Mouse (Mus musculus): ENCODE data around the gene Mpi. TPM values are rescaled to one million over a fixed set of nuclear protein-coding genes. Genes with fewer than 3 reads are reported as not detected.
A peak's percentile ranks its signal among the peaks of the same experiment; 100 is the strongest.

The Mpi gene
- polyA plus RNA-seq, 1 experiment from 2014 or later: 8.2 TPM

DNA sequence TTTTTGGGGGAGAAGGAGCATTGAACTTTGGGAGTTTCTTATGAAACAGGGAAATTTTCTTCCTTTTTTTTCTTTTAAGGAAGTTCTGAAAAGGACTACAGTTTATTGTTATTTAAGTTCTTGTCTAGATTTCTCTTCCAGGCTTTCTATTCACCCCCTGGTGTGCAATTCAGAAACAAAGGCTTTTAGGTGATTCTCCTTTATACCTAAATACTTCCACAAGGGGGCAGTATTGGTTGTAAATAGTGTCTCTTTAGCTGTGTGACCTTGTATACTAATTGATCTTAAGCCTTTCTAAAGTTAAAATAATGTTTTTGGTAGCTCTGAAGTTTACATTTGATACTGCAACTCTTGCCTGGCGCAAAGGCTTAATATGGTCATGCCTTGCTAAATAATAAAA lies 28.8 kb downstream of the Mpi start:
- no peaks in the 10 kb centered on the region for H3K9me3 ChIP-seq (ENCODE audit: low read length)
- no peaks in the 10 kb centered on the region for H3K27me3 ChIP-seq (ENCODE audit: insufficient read depth, low read length)
- TF ChIP-seq CTCF (IDR thresholded peaks at IDR 0.05; ENCODE audit: low read depth) (peak; percentile 69), EP300 (IDR thresholded peaks at IDR 0.05; ENCODE audit: low read depth) (no peak)
- no peak overlapping the region for H3K27ac ChIP-seq (ENCODE audit: low read depth)
- H3K4me3 ChIP-seq (ENCODE audit: low read depth, low read length): no peak overlapping the region
- 69% methylated on average over 1 of the region's 1 CpGs for WGBS (ENCODE audit: insufficient replicate concordance)
- H3K4me1 ChIP-seq (ENCODE audit: insufficient read depth): peaks cover 31% of the 10 kb centered on the region
- DNase-seq (no peak), ATAC-seq (no peak)
- H3K36me3 ChIP-seq (replicated peaks; ENCODE audit: insufficient read depth, low read length): peaks cover 5% of the 10 kb centered on the region; the same call in 1 of the 2 replicates
- H3K9ac ChIP-seq (replicated peaks): no peak overlapping the region
- peak overlapping the region; percentile 10 for H3K4me2 ChIP-seq (ENCODE audit: low read depth, low read length)

DNA sequence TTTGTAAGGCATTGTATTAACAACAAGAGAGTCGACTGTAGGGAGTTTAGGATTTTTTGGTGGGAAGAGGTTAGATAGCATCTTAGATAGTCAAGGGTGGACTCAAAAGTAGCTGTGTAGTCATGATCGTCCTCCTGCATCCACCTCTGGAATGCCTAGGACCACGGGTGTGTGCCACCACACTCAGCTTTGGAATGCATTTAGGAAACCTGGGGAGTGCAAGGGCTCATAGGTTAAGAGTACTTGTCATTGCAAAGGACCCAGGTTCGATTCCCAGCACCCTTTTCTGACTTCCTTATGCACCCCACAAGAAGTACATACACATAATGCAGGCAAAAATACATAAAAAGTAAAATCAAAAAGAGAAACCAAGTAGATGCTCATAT lies 29.7 kb downstream of the Mpi start:
- ATAC-seq (no peak), DNase-seq (no peak)
- peaks cover 31% of the 10 kb centered on the region for H3K4me1 ChIP-seq (ENCODE audit: insufficient read depth)
- whole genome bisulfite sequencing (ENCODE audit: insufficient replicate concordance): 62% methylated on average over 4 of the region's 4 CpGs
- no peak overlapping the region for H3K9ac ChIP-seq (replicated peaks)
- H3K36me3 ChIP-seq (replicated peaks; ENCODE audit: insufficient read depth, low read length): no peaks in the 10 kb centered on the region
- TF ChIP-seq EP300 (IDR thresholded peaks at IDR 0.05; ENCODE audit: low read depth) (no peak), CTCF (IDR thresholded peaks at IDR 0.05; ENCODE audit: low read depth) (no peak)
- peak overlapping the region; percentile 88 for H3K4me2 ChIP-seq (ENCODE audit: low read depth, low read length)
- H3K27ac ChIP-seq (ENCODE audit: low read depth): no peak overlapping the region
- H3K27me3 ChIP-seq (ENCODE audit: insufficient read depth, low read length): no peaks in the 10 kb centered on the region
- H3K9me3 ChIP-seq (ENCODE audit: low read length): no peaks in the 10 kb centered on the region
- peak overlapping the region; percentile 97; the same call in 1 of the 2 replicates for H3K4me3 ChIP-seq (ENCODE audit: low read depth, low read length)

DNA sequence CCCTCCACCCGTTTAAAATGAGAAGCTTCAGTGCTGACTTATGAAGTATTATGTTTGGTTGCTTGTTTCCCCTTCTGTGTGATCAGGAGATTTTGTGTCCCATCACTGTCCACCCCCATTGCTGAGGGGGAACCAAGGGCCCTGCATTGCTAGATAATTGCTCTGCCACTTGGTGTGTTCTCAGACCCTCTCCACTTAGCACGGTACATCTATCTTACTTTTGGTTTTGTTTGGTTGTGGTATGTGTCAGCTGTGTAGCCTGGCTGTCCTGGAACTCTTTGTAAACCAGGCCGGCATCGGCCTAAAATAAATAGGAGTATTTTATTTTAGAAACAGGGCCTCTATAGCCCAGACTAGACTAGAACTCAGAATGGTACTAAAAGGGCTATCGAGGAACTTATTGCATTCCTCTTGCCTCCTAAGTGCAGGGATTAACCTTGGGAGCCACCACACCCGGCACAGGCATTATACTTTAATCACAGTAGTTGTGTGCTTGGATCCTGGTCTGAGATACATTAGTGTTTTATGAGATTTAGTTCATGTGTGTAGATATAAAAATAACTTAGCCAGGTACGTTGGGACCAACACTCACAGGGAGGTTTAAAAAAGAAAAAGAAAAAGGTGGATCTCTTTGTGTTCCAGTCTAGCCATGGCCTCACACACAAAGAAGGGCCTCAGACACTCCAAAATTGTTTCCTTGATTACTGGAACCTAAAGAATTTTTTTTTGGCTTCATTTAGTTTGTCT lies 30.3 kb downstream of the Mpi start:
- H3K9me3 ChIP-seq (ENCODE audit: low read length): no peaks in the 10 kb centered on the region
- H3K4me2 ChIP-seq (ENCODE audit: low read depth, low read length): peak overlapping the region; percentile 88
- DNase-seq (no peak), ATAC-seq (no peak)
- H3K4me3 ChIP-seq (ENCODE audit: low read depth, low read length): peak overlapping the region; percentile 97
- H3K4me1 ChIP-seq (ENCODE audit: insufficient read depth): peaks cover 31% of the 10 kb centered on the region
- peak overlapping the region; percentile 99 for H3K27ac ChIP-seq (ENCODE audit: low read depth)
- TF ChIP-seq EP300 (IDR thresholded peaks at IDR 0.05; ENCODE audit: low read depth): no peak
- TF ChIP-seq CTCF (IDR thresholded peaks at IDR 0.05; ENCODE audit: low read depth): no peak
- H3K27me3 ChIP-seq (ENCODE audit: insufficient read depth, low read length): no peaks in the 10 kb centered on the region
- WGBS (ENCODE audit: insufficient replicate concordance): 30% methylated on average over 7 of the region's 7 CpGs
- H3K36me3 ChIP-seq (replicated peaks; ENCODE audit: insufficient read depth, low read length): no peaks in the 10 kb centered on the region
- peak overlapping the region; percentile 98 for H3K9ac ChIP-seq (replicated peaks)

DNA sequence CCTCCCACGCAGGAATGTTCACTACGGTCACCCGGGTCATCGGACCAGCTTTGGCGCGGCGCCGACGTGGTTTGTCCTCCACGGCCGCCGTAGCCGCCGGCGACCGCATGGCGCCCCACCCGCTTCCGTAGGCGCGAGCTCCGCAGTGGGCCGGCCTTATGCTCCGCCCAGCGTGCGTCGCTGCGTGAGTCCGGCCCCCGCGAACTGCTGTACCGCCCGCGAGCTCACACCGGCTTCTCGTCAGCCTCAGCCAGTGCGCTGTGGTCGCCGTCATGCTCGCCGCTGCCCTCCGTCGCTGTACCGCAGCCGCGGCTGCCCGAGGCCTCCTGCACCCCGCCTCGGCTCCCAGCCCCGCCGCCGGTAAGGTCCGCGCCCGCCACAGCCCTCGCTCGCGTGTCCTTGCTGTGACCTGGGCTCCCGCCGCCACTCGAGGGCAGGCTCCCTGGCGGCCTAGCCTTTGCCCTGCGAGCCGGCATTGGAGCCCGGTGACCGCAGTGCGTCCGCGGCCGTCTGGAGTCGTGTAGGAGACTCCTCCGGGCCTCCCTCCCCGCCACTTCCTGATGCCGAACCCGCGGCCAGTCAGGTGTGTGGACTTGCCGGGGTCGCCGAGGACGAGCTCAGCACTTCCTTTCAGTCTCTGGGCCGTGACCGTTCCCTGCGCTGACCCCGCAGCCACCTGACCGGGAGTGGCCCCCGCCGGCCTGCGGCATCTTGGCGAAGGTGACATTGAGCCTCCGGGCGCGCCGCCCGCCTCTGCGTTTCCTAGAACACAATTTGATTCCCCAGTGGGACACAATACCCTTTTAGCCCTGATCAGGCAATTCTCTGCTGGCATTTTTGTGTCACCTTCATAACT lies 31.3 kb downstream of the Mpi start, which contains the start of gene Cox5a:
Cox5a (plus strand) TSS at position 219 of the 856 bp plus-strand sequence.
- H3K4me2 ChIP-seq (ENCODE audit: low read depth, low read length): peak within 1 kb of the TSS; percentile 88
- no peaks in the 10 kb centered on the region for H3K27me3 ChIP-seq (ENCODE audit: insufficient read depth, low read length)
- ATAC-seq (peak; percentile 98), DNase-seq (peak; percentile 95)
- peak within 1 kb of the TSS; percentile 97 for H3K4me3 ChIP-seq (ENCODE audit: low read depth, low read length)
- TF ChIP-seq CTCF (IDR thresholded peaks at IDR 0.05; ENCODE audit: low read depth): peak; percentile 28
- TF ChIP-seq EP300 (IDR thresholded peaks at IDR 0.05; ENCODE audit: low read depth): no peak; the same call in 1 of the 2 replicates
- under 1% methylated on average over 92 of the region's 95 CpGs for WGBS (ENCODE audit: insufficient replicate concordance)
- peak within 1 kb of the TSS; percentile 98 for H3K9ac ChIP-seq (replicated peaks)
- peaks cover 30% of the 10 kb centered on the region for H3K4me1 ChIP-seq (ENCODE audit: insufficient read depth)
- peak within 1 kb of the TSS; percentile 99 for H3K27ac ChIP-seq (ENCODE audit: low read depth)
- no peaks in the 10 kb centered on the region for H3K9me3 ChIP-seq (ENCODE audit: low read length)
- H3K36me3 ChIP-seq (replicated peaks; ENCODE audit: insufficient read depth, low read length): no peaks in the 10 kb centered on the region

DNA sequence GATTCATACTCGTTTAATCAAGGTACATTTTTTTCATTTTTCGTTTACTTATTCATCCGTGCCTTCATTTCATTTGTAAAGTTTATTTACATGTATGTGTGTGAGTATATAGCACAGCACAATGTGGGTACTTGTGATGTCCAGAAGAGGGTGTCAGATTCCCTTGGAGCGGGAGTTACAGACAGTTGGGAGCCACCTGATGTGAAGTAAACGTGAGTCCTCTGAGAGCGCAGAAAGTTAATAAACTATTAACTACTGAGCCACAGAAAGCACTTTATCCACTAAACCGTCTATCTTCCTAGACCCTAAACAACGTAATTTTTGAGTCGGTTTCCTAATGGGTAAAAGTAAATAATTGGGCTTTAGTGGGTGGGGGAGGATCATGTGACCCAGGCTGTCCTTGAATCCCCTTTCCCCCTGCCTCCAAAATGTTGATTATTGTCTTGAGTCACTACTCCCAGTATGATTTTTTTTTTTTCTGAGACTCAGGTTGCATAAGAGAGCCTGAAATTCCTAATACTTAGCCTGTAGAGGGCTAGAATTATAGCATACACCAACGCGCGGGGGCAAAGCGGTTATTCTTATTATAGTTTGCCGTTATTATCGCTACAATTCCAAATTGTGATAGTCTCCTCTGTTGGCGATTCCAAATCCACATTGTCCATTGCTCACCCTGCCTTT lies 32.0 kb downstream of the Mpi start:
- H3K4me1 ChIP-seq (ENCODE audit: insufficient read depth): peaks cover 26% of the 10 kb centered on the region
- peak overlapping the region; percentile 97 for H3K4me3 ChIP-seq (ENCODE audit: low read depth, low read length)
- no peaks in the 10 kb centered on the region for H3K36me3 ChIP-seq (replicated peaks; ENCODE audit: insufficient read depth, low read length)
- WGBS (ENCODE audit: insufficient replicate concordance): 26% methylated on average over 16 of the region's 16 CpGs
- peak overlapping the region; percentile 88 for H3K4me2 ChIP-seq (ENCODE audit: low read depth, low read length)
- no peaks in the 10 kb centered on the region for H3K9me3 ChIP-seq (ENCODE audit: low read length)
- no peak for DNase-seq
- H3K27me3 ChIP-seq (ENCODE audit: insufficient read depth, low read length): no peaks in the 10 kb centered on the region
- ATAC-seq: peak; percentile 11; the same call in 1 of the 2 replicates
- H3K27ac ChIP-seq (ENCODE audit: low read depth): peak overlapping the region; percentile 99
- H3K9ac ChIP-seq (replicated peaks): peak overlapping the region; percentile 98
- TF ChIP-seq EP300 (IDR thresholded peaks at IDR 0.05; ENCODE audit: low read depth): no peak
- no peak for TF ChIP-seq CTCF (IDR thresholded peaks at IDR 0.05; ENCODE audit: low read depth)

All from liver, postnatal 0 days (tissue).